Mouse (Mus musculus): ENCODE results near the gene Mul1. TPM values are rescaled to one million over a fixed set of nuclear protein-coding genes. Genes with fewer than 3 reads are reported as not detected.

Mul1 gene
- polyA plus RNA-seq, 1 experiment from 2014 or later, result 24.3 TPM

DNA sequence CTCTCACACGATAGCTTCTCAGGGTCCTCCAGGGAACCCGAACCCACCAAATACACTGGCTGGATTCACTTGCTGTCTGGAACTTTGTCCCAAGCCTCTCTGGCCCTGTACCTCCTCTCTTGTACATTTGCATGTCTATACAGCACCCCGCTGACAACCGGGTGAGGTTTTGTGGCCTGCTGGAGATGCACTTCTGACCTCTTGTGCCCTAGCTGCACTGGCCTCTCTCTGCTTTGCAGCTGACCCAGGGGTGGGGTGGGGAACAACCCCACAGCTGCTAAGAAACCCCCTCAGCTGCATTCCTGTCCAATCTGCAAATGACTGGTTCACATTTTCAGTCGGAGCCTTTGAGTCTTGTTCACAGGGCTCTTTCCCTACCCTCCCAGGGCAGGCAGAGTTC lies 10.5 kb downstream of the Mul1 start:
- TF ChIP-seq CTCF (IDR thresholded peaks at IDR 0.05), result no peak
- DNase-seq (ENCODE audit: low read depth, low spot score) (no peak), ATAC-seq (no peak)
- in situ Hi-C loops (cut with MboI; ENCODE audit: low pct_unique_long_range_greater_than_20kb), result loop anchor here (5.0 kb wide), 3 partner anchors 117 to 407 kb away; no protein-coding TSS in a partner anchor
- POLR2A ChIA-PET, result no interaction called here
- CTCF ChIA-PET, result interaction anchor here (1.2 to 5.3 kb wide), 2 partner anchors 117 to 255 kb away, joined by 5 to 32 read pairs; no protein-coding TSS in a partner anchor
- no peaks in the 10 kb centered on the region for H3K27me3 ChIP-seq

GRCm38 (mm10) chr4:138446981-138447380 lies 12.5 kb downstream of the Mul1 start:
- TF ChIP-seq CTCF (IDR thresholded peaks at IDR 0.05), result no peak
- POLR2A ChIA-PET, result no interaction called here
- ATAC-seq (no peak), DNase-seq (ENCODE audit: low read depth, low spot score) (no peak)
- in situ Hi-C loops (cut with MboI; ENCODE audit: low pct_unique_long_range_greater_than_20kb), result loop anchor here (5.0 kb wide), 3 partner anchors 115 to 405 kb away; no protein-coding TSS in a partner anchor
- no peaks in the 10 kb centered on the region for H3K27me3 ChIP-seq
- CTCF ChIA-PET, result interaction anchor here (0.7 to 5.3 kb wide), 12 partner anchors 13 to 405 kb away, joined by 3 to 32 read pairs (median 4); no protein-coding TSS in a partner anchor

- no peaks in the 10 kb centered on the region for H3K27me3 ChIP-seq
- TF ChIP-seq CTCF (IDR thresholded peaks at IDR 0.05), result no peak
- DNase-seq (ENCODE audit: low read depth, low spot score) (no peak), ATAC-seq (peak; percentile 73)
- in situ Hi-C loops (cut with MboI; ENCODE audit: low pct_unique_long_range_greater_than_20kb), result loop anchor here (5.0 kb wide), 3 partner anchors 115 to 405 kb away; no protein-coding TSS in a partner anchor
- CTCF ChIA-PET, result interaction anchor here (0.7 to 5.3 kb wide), 17 partner anchors 13 to 404 kb away, joined by 3 to 32 read pairs (median 4); no protein-coding TSS in a partner anchor
- POLR2A ChIA-PET, result no interaction called here
These were observed 12.9 kb downstream of the Mul1 start for GRCm38 (mm10) chr4:138447387-138447786.

DNA sequence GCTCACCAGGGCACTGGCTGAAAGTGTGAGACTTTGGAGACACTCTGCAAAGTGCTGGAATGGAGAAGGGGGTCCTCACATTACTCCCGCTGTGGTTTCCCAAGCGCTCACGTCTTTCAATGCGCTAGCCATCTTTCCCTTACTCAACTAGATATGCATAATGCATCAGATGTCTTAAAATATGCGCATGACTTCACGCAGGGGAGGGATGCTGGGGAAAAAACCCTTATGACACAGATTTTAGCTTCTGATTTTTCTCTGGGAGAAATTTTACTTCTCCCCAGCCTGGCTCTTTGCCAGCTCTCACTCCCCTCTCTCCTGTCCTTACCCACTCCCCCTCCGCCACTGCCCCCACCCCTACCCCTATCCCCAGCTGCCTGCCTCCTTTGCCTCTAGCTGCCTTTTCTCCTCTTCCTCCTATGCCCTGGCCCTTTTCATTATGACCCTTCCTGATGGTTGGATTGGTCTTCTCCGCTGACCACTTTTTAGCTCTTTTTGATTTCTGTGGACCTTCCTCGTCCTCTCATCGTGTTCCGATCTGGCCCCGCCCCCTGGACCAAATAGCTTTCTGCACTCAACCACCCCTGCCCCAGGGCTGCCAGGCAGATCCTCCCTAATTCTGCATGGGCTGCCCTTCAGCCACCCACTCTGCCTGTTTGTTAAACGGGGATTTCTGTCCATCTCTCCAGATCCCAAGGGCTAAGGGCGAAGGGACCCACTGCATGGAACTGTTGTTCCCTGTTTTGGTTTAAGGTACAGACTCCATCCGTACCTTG lies 13.5 kb downstream of the Mul1 start:
- POLR2A ChIA-PET, result interaction anchor here (0.6 kb wide), 1 partner anchor 383 kb away, joined by 3 read pairs; no protein-coding TSS in a partner anchor
- DNase-seq (ENCODE audit: low read depth, low spot score) (no peak), ATAC-seq (no peak)
- CTCF ChIA-PET, result interaction anchor here (0.7 to 5.3 kb wide), 14 partner anchors 12 to 404 kb away, joined by 3 to 32 read pairs (median 4); no protein-coding TSS in a partner anchor
- in situ Hi-C loops (cut with MboI; ENCODE audit: low pct_unique_long_range_greater_than_20kb), result loop anchor here (5.0 kb wide), 3 partner anchors 114 to 404 kb away; no protein-coding TSS in a partner anchor
- TF ChIP-seq CTCF (IDR thresholded peaks at IDR 0.05), result no peak
- no peaks in the 10 kb centered on the region for H3K27me3 ChIP-seq

DNA sequence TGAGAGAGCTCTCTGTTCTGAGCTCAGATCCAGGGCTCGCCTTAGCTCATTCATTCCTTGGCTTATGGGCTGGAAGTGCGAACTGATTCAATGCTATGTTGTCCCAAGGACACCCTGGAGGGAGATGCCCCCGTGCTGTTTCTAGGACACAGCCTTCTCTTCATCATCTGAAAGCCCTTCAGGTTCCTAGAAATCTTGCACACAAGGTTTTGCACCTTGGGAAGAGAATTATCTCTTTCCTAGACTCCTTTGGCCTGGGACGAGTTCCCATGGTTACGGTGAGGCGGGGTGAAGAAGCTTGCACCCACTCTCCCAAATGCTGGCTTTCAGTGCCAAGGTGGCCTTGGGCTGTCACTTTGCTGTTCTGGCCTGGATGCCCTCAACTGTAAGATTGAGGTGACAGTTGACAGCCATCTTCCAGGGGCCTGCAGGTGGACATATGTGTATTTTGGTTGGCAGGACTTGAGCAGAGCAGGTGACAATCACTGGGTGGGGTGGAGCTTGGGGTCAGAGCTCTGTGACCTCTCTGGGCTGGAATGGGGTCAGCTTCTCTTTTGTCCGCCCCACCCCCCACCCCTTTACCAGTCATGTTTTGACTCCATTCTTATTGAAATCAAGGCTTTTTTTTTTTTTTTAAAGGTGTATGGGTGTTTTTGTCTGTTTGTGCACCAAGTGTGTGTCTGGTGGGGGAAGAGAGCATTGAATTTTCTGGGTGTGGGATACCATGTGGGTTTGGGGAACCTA lies 14.6 kb downstream of the Mul1 start:
- in situ Hi-C loops (cut with MboI; ENCODE audit: low pct_unique_long_range_greater_than_20kb), result loop anchor here (5.0 kb wide), 3 partner anchors 113 to 403 kb away; no protein-coding TSS in a partner anchor
- ChIA-PET CTCF (interaction anchor here (1.3 to 5.3 kb wide), 4 partner anchors 113 to 402 kb away, joined by 6 to 32 read pairs (median 8); no protein-coding TSS in a partner anchor), POLR2A (no interaction called here)
- no peaks in the 10 kb centered on the region for H3K27me3 ChIP-seq
- ATAC-seq (no peak), DNase-seq (ENCODE audit: low read depth, low spot score) (no peak)
- TF ChIP-seq CTCF (IDR thresholded peaks at IDR 0.05), result no peak

- CTCF ChIA-PET, result interaction anchor here (1.3 to 5.3 kb wide), 2 partner anchors 112 to 118 kb away, joined by 6 to 32 read pairs; no protein-coding TSS in a partner anchor
- ATAC-seq (no peak), DNase-seq (ENCODE audit: low read depth, low spot score) (no peak)
- in situ Hi-C loops (cut with MboI; ENCODE audit: low pct_unique_long_range_greater_than_20kb), result loop anchor here (5.0 kb wide), 3 partner anchors 113 to 403 kb away; no protein-coding TSS in a partner anchor
- POLR2A ChIA-PET, result no interaction called here
- no peaks in the 10 kb centered on the region for H3K27me3 ChIP-seq
- no peak for TF ChIP-seq CTCF (IDR thresholded peaks at IDR 0.05)
These were observed 15.3 kb downstream of the Mul1 start for GRCm38 (mm10) chr4:138449636-138450314.

DNA sequence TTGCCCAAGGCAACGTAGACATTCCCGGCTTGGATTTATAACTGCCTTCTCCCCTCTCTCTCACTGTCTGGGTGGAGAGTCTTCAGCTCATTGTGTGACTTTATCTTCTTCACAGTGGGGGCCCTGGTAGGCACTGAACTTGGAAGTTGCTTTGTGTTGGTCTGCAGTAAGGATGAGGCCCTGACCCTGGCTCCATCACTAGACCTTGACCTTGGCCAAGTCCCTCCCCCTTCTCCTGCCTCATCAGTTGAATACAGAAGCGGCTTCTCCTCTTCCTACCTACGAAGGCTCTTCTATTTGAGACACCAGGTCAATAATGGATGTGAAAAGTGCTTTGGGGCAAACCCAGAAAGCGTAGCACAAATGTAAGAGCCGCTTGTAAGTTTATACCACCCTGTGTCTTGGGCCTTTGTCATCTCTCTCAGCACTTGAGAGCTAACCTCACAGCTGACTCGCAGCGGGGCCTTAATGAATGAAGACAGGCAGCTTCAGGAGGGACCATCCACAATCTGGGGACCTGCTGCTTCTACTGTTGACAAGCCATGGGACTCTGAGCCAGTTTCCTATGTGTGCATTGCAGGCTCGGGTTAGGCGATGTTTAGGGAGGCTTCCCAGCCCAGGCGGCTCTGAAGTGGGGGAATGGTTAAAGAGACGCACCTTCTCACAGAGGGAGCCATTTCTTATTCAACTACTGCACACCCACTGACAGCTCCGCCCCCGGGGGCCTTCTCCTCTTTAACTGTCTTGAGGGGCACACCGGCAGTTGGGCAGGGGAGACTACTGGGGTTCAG lies 18.0 kb downstream of the Mul1 start:
- DNase-seq (ENCODE audit: low read depth, low spot score), result no peak
- no peak for ATAC-seq
- POLR2A ChIA-PET, result no interaction called here
- TF ChIP-seq CTCF (IDR thresholded peaks at IDR 0.05), result no peak
- H3K27me3 ChIP-seq, result no peaks in the 10 kb centered on the region
- in situ Hi-C loops (cut with MboI; ENCODE audit: low pct_unique_long_range_greater_than_20kb), result no loop called here
- CTCF ChIA-PET, result interaction anchor here (0.9 kb wide), 1 partner anchor 109 kb away, joined by 3 read pairs; no protein-coding TSS in a partner anchor

DNA sequence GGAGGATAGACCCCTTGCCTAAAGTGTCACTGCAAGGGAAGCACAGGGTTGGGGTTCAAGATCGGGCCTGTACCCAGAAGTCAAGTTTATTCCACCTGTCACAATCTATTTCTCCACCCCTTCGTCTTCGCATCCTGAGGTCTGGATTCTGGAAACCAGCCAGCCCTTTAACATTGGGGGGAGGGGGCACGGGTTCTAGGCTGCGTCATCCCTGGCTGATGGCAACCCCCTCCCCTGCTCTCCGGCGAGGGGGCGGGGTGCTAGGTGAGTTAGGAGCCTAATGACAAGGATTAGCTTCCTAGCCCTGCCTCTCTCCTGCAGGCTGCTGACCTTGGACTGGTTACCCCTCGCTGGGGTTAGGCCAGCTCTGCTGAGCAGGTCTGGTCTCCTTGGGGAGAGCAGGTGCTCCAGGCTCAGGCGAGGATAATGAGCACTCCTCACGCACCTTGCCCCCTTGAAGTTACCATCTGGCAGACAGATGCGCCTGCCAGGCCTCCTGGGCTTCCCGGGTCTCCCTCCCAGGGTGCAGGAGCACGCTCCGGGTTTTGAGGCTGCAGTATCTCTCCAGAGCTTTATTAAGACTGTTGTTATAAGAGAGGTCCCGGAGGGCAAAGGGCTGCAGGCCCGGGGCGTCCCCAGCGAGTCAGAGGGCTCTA lies 18.8 kb downstream of the Mul1 start:
- no peak for TF ChIP-seq CTCF (IDR thresholded peaks at IDR 0.05)
- ChIA-PET CTCF (interaction anchor here (0.9 kb wide), 1 partner anchor 108 kb away, joined by 3 read pairs; no protein-coding TSS in a partner anchor), POLR2A (no interaction called here)
- ATAC-seq, result no peak
- H3K27me3 ChIP-seq, result no peaks in the 10 kb centered on the region
- DNase-seq (ENCODE audit: low read depth, low spot score), result no peak
- in situ Hi-C loops (cut with MboI; ENCODE audit: low pct_unique_long_range_greater_than_20kb), result no loop called here
